In genomic region chr3:53007411-53007810, GRCm38 (mm10) we compare ENCODE assay signal across 25 mouse cellular contexts. TPM values are rescaled to one million over a fixed set of nuclear protein-coding genes. Genes with fewer than 3 reads are reported as not detected.
"Had no signal": no experiment of that assay in that cellular context is flagged by ENCODE, and none has a peak within 500 bp of the region (broad histone marks: within the 10 kb centered on the region; RNA-seq: fewer than 3 reads in every experiment).

No protein-coding gene starts in this region.

- ATAC-seq: hindbrain, postnatal 0 days; intestine, embryonic 16.5 days had no signal

- H3K9ac ChIP-seq: heart, embryonic 13.5 days; heart, embryonic 15.5 days; hindbrain, embryonic 13.5 days; hindbrain, embryonic 15.5 days; kidney, embryonic 15.5 days; limb, embryonic 12.5 days; liver, embryonic 13.5 days had no signal

- DNase-seq: gastrocnemius, postnatal 14 days; gastrocnemius, postnatal 36 days; heart, adult 18-20 months; heart, postnatal 14 days; heart, postnatal 36 days; kidney, adult 11 months; kidney, adult 2 months; kidney, adult 9 months; kidney, postnatal 14 days; kidney, postnatal 36 days; layer of hippocampus, adult 9-11 months; layer of hippocampus, postnatal 36 days; left cerebral cortex, postnatal 4 days; liver; liver, embryonic 13.5 days had no signal

- H3K4me1 ChIP-seq: heart, embryonic 13.5 days; heart, embryonic 15.5 days; hindbrain, embryonic 13.5 days; hindbrain, embryonic 15.5 days; kidney, embryonic 15.5 days; limb, embryonic 12.5 days; liver, embryonic 13.5 days had no signal

- H3K4me3 ChIP-seq: heart, embryonic 13.5 days; heart, embryonic 15.5 days; hindbrain, embryonic 13.5 days; hindbrain, embryonic 15.5 days; kidney, embryonic 15.5 days; limb, embryonic 12.5 days; liver, embryonic 13.5 days had no signal

- H3K27me3 ChIP-seq: heart, embryonic 13.5 days; heart, embryonic 15.5 days; hindbrain, embryonic 13.5 days; hindbrain, embryonic 15.5 days; kidney, embryonic 15.5 days; limb, embryonic 12.5 days; liver, embryonic 13.5 days had no signal

- H3K27ac ChIP-seq: heart, embryonic 13.5 days; heart, embryonic 15.5 days; hindbrain, embryonic 13.5 days; hindbrain, embryonic 15.5 days; hindbrain, postnatal 0 days; kidney, embryonic 15.5 days; kidney, postnatal 0 days; limb, embryonic 12.5 days; liver, embryonic 13.5 days had no signal

- H3K9me3 ChIP-seq: heart, embryonic 13.5 days; heart, embryonic 15.5 days; hindbrain, embryonic 13.5 days; hindbrain, embryonic 15.5 days; kidney, embryonic 15.5 days; limb, embryonic 12.5 days; liver, embryonic 13.5 days had no signal

RNA-seq across cellular contexts. Expression of gene Lhfp, which starts 33.9 kb away (rescaled TPM):
- total RNA-seq: hematopoietic stem cell, adult 5-6 weeks had no signal
